Mouse (Mus musculus) brain, adult 2 months (tissue): ENCODE results near the gene Znfx1.

Experiments used
- DNase-seq: peaks from one replicate; pipeline ENCODE4 v3.0.0; 2011; ENCODE audit warnings: low read depth, low spot score

Znfx1 gene

DNA sequence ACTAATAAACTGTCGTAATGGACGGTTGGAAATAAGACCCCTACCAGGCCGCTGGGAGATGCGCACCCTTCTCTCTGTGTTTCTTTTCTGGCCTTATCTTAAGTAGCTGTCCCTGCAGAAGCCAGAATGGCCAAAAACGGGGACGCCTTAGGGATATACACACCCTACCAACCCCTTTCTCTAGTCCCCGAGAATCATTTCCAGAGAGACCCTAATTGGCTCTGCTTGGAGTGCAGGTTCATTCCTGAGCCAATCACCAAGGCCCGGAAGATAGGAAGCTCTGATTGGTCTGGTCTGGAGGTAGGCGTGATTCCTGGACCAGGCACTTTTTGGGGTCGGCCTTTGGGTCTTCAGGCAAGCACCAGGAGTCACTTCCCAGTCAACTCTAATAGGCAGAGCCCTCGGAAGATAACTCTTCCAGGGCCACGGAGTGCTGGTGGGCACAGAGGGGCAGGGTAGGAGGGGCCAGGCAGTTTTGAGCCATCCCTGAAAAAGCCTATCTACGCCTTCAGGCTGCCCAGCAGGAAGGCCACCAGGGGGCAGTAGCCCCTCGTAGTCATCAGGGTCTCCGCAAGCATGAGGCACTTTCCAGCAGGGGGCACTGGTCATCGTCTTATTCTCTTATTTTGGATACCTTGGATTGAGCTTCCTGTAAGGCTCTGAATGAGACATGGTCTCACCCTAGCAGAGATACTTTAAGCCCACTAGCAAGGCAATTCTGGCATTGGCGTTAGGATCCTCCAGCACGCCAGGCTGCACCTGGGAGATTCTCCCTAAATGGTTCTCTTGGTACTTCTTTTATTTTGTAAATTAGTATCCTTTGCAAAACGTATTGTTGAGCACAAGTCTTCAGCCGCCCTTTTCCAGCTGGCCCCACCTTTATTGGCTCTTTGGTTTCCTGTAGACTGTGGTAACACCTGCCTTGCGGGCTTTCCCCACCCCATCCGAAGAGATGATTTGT, 9.1 kb upstream of the Znfx1 start:
- peak; percentile 98 for DNase-seq

DNA sequence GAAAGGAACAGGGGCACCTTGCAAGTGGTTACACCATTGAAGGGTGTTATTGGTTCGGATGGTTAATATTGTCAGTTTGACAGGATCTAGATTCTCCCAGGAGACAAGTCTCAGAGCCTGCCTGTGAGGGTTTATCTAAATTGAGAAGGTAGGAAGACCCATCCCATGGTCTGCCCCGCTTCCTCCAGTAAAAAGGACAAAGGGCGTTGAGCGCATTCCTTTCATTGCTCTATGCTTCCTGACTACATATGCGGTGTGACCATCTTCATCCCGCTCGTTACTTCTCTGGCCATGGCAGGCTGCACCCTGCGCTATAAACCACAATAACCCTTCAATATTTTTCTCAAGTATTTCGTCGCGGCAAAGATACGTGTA, 8.4 kb upstream of the Znfx1 start:
- DNase-seq = no peak

DNA sequence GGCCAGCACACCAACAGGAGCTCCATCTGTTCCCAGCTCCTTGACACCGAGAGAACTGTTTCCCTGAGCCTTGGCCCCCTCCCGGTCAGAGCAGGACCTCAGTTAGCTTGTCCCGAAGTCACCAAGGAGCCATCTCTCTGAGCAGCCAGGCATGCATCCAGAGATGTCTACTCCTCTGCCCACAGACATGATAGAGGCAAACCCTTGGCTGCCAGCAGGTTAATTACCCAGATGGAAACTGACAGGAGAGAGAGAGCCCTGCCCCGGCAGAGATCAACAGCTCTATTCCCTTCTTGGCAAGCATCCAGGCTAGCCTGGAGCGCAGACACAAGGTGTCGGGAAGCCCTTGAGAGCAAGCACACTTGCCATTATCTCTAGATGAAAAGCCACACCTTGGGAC, 7.5 kb upstream of the Znfx1 start:
- DNase-seq = peak; percentile 87

DNA sequence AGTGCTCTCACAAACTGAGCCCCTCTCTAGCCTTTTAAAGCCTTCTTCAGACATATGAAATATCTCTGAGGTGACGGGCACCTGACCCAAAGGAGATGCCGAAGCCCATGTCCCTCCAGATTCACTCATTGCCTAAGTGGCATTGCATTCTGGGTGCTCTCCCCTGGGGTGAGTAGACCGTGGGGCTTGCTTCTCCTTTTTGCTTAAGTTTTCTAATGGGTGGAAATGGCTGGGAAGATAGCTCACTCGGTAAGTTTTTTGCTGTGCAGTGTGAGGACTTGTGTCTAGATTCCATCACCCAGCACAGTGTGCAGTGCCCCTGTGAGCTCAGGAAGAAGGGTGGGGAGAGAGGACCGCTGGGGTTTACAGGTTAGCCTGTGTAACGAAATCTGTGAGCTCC, 4.8 kb upstream of the Znfx1 start:
- DNase-seq = no peak

DNA sequence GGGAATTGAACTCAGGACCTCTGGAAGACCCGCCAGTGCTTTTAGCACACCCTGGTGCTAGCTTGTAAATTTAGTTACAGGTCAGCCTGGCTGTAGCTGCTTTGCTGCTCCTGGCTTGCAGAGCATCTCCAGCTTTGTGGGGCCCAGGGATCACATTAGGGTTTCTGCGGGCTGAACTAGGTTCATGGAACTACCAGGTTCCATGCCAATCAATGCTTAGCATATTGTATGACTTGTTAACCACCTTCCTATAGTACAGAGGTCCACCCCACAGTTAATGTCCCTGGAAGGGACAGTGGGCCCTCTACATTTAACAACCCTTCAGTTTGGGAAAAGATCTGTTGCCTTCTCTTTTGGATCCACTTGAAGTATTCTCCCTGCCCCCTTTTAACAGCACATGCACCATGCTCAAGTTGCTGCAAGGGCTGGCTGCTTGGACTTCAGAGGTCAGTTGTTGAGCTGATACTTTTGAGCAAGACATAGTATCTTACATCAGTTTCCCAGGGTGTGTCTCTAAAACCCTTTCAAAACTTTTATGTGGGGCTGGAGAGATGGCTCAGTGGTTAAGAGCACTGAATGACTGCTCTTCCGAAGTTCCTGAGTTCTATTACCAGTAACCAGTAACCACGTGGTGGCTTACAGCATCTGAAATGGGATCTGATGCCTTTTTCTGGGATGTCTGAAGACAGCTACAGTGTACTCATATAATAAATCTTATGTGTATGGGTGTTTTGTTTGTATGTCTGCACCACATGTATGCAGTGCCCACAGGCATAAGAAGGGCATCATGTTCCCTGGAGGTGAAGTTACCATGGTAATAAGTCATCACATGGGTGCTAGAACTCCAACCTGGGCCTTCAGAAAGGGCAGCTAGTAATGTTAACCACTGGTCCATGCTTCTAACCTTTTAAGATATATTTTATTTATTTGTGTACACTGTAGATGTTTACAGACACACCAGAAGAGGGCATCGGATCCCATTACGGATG, 4.0 kb upstream of the Znfx1 start:
- DNase-seq = no peak

DNA sequence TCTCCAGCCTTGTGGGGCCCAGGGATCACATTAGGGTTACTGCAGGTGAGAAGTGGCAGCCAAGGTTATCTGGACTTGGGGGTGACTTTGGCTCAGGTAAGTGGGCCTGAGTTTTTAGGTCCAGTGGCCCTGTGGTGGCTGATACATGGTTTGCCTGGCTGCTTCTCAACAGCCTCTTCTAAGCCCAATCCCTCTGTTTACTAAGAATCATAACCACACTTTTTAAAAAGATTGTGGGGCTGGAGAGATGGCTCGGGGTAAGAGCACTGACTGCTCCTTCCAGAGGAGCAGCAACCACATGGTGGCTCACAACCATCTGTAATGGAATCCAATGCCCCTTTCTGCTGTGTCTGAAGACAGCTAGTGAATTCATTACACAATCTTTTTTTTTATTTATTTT, 3.2 kb upstream of the Znfx1 start:
- DNase-seq = no peak

DNA sequence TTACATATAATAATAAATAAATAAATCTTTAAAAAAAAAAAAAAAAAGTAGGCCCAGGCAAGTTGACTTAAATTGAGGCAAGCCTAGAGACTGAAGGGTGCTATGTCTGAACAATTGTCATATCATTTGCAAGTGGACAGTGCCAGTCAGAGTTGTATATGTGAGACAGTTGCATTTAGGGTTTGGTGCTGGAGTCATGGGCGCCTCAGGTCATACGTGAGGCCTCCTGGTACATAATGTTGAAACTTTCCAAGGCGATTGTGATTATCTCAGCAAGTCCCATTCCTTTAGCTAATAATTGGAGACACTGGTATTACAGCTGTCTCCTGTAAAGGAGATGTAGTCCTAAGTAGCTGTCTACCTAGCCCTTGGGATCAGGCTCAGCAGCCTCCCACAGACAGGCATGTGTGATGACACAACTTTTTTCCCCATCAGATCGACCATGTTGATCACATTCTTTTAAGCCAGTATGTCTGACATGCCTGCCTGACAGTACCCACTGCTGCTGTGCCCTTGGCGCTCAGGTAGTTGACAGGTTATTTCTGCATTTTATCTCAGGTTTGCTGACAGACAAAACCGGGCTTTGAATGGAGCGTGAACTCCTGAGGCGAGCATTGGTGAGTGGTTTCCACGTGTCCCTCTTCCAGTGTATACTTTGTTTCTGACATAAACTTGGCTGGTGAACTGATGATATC, 1.9 kb upstream of the Znfx1 start:
- DNase-seq = no peak

DNA sequence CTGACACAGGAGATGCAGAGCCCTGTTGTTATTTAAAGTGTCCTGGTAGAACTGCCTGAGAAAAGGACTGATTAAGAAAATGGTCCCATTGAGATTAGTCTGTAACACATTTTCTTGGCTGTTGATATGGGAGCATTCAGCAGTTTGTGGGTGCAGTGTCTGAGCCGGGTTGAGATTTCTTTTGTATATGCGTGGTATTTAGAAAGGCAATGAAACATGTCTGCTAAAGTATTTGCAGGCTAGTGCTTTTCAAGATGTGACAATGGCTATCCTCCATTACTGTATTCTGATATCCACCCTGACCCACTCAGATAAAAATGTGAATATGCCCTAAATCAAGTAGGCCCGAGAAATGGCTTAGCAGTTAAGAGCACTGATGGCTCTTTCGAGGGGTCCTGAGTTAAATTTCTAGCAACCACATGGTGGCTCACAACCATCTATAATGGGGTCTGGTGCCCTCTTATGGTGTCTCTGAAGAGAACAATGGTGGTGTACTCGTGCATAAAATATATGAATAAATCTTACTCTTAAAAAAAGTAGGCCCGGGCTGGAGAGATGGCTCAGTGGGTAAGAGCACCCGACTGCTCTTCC, 1.2 kb upstream of the Znfx1 start:
- DNase-seq = no peak

DNA sequence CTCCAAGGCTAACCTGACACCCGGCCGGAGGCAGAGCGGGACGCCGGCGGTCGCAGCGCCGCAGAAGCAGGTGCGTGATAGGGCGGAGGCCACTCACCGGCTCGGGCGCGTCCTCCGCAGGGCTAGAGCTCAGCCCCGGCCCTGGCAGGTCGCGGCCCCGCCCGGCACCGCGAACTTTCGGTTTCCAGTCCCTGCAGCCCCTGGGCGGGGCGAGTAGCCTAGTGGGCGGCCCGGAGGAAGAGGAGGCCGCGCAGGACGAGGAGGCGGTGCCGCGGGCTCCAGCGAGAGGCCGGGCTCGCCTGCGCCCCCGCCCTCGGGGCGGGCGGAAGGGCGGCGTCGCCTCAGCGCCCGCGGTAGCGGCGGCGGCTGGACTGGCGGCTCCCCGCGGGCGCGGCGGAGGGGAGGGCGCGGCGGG, 311 bp downstream of the Znfx1 start:
- peak; percentile 96 for DNase-seq

DNA sequence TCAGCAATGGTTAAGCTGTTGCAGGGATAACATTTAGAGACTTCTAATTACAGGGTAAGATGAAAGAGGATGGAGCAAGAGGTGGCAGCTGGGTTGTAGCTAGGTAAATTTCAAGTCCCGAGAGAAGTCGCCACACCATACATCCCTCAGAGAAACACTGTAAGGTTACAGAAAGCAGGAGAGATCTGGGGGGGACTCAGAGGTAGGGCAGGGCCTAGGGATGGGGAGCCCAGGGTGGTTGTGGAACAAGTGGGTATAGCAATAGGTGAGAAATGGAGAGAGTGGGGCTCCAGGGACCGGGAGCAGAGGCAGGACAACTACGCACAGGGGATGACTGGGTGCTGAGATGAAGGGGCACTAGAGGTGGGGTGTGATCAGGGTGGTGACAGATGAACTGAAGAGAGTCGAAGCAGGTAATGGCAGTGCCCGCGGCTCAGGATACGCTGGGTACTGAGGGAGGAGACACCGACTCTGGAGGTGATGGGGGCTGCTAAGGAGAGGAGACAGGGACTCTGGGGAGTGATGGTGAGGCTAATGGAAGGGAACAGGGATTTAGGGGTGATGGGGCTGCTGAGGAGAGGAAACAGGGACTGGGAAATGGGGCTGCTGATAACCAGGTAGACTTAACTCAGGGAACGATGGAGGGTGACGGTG, 1.3 kb downstream of the Znfx1 start:
- DNase-seq = peak; percentile 44

DNA sequence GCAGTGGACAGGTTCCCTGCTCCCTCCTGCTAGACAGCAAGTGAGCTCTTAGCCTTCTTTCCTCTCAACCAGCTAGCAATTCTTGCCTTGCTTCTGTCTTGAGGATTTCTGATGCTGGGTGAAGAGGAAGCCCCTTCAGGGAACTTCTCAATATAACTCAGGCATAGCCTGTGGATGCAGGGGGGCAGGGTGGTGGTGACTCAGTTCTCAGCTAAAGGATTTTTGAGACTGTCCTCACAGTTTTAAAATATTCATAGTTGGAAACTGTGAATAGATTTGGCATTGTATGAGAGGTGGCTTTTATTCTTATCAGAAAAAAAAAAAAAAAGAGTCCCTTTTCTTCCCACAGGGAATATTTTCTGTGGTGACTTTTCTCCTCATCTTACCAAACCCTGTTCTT, 2.1 kb downstream of the Znfx1 start:
- peak; percentile 62 for DNase-seq

DNA sequence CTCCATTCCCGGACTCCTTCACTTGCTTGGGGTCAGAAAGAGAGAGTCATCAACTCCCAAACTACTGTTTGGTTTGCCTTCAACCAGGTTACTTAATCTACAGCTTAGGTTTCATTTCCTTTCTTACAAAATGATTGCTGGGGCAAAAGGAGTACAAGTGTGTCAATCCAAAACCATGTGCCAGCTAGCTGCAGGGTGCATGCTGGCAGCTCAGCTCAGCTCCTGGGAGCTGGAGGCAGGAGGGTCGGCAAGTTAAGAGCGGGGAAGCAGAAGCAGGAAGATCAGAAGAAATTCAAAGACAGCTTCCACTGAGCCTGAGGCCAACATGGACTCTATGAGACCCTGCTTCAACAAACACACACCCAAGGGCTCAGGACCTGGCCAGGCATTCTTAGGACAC, 2.5 kb downstream of the Znfx1 start:
- DNase-seq = peak; percentile 58

DNA sequence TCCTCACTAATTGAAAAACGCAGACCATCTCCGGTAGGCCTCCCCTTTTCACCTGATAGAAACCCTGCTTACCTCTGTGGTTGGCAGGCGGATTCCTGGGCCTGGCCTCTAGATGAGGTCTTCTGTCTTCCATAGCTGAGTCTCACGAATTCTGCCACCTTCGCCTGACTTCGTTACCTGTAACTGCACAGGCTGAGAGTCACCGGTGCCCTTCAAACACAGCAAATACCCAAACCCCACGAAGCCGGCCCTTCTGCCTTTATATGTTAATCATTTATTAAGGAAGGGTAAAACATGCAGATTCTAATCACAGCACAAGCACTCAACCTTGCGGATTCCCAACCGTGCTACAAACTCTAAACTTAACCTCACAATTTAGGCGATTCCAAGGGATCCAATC, 2.9 kb downstream of the Znfx1 start:
- DNase-seq = no peak

DNA sequence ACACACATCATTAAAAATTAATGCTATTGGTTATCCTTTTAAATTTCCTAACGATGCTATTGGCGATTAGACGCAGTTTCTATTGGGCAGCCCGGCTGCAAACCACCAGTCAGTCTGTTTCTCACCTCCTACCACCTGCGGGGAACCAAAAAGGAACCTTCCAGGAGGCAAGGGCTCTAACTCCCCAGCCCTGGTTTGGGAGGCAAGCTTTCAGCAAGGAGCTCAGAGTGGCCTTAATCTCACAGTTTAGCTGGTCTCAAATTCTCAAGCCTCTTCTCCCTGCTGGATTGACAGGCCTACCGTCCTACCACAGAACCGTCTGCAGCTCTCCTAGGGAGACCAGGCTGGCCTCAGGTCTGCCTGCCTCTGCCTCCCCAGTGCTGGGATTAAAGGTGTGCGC, 3.3 kb downstream of the Znfx1 start:
- no peak for DNase-seq

DNA sequence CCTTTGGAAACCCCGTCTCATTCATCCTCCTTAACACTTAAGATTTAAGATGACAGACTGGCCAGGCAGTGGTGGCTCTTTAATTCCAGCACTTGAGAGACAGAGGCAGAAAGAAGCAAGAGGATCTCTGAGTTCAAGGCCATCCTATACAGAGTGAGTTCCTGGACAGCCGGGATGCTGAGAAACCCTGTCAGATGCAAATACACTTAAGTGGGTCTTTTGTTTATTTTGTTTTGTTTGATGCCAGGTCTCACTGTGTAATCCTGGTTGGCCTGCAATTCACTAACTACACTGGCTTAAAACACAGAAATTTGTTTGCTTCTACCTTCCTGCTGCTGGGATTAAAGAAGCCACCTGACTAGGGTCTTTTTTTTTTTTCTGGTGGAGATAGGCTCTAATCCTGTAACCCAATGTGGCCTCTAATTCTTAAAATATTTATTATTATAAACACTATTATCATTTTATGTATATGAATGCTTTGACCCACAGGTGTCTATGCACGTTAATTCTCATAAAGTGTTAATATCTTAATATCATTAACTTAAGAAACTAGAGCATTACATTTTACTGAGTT, 3.9 kb downstream of the Znfx1 start:
- DNase-seq = no peak

DNA sequence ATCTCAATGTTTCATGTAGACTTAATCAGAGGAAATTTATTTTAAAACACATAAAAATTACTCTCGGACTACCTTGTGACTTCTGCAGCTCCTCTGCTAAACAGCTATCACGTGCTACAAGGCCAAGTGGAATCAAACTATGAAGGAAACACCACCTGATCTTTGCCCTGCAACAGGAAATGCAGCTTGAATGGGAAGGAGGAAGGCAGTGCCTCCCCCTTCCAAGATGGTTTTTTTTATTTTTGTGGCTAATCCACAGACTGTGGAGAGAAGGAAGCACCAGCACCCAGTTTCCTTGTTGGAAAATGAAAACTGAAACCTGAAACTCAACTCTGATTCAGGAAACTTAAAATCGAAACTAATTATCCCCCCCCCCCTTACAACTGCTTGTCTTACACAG, 4.6 kb downstream of the Znfx1 start:
- no peak for DNase-seq

DNA sequence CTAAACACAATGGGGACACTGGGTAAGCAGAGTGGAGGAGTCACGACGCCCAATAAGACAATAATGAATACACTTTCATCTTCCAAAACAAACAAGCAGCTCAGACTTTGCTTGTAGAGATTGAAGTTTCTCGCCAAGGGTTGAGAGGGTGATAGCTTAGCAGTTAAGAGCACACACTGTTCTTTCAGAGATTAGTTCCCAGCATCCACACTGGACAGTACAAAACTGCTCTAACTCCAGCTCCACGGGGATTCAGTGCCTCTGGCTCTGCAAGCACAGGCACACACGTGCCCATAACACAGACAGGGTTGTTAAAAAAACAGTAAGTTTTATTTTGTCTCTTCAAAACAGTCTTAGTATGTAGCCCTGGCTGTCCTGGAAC, 5.9 kb downstream of the Znfx1 start:
- DNase-seq = no peak

DNA sequence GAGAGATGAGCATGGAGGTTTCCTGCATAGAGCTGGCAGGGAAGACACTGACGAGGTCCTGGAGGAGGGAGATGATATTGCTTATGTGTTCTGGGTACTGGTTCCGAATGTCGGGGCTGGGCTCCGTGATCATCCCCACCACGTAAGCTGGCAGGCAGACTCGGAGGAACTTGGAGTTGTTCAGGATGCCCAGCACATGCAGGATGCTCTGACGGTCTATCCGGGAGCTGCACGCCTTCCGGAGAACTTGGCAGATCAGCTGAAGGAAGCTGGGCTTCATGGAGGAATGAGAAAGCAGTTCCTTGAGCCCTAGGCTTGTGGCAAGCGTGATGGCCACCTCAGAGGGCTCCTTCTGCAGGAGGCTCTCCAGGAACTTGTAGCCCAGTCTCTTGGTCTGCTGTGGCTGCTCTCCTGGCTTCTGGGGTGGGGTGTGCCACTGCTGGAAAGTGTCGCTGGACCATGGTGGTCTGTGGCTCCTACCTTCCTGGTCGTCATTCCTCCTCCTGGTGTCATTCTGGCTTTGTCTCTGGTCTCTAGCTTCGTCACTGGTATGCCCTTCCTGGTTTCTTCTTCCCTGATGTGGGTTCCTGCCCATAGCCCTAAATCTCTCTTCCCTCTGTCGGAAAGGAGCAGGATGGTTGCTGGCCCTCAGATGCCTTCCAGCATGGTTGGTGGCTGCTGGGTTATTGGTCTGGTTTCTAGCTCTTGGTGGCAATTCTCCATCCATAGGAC, 6.4 kb downstream of the Znfx1 start:
- no peak for DNase-seq

DNA sequence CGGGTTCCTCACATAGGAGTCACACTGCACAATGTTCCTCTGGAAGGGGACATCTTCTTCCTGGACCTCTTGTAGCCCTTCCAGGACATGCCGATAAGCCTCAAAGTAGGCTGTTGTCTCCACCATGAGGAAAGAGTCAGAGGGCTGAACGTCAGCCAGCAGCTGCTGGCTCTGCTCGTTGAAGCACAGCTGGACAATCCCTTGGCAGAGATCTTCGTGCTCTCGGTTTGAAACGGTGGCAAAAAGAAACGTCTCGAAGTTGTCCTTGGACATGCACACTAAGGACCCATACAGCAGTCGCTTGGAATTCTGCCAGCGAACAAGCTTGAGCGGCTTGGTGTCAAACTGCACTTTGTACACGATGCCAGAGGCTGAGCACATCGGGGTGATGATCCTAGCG, 7.4 kb downstream of the Znfx1 start:
- peak; percentile 64 for DNase-seq
